Mouse (Mus musculus) kidney, adult 2 months (tissue): ENCODE data around the gene Mapk9.

Source experiments
- CTCF ChIP-seq: fragments of 200-500 bp; conservative IDR thresholded peaks from 2 replicates; pipeline ENCODE4 v1.5.1; 2011; ENCODE audit warnings: low read depth, mild to moderate bottlenecking, control low read depth, low read length, moderate library complexity, mixed read lengths; ENCODE audit not compliant: insufficient read depth, insufficient read length
- POLR2A ChIP-seq: fragments of 200-500 bp; IDR thresholded peaks from one replicate; pipeline ENCODE4 v1.6.1; 2011; ENCODE audit warnings: low read depth, low read length, control low read depth

- TF ChIP-seq POLR2A (no peak), CTCF (no peak)
These were observed 77.0 kb downstream of the Mapk9 start for GRCm38 (mm10) chr11:49923539-49923938.
